Mouse (Mus musculus) liver, embryonic 14.5 days (tissue): ENCODE results near the gene Dnajb5. TPM values are rescaled to one million over a fixed set of nuclear protein-coding genes. Genes with fewer than 3 reads are reported as not detected.

Source experiments
- ATAC-seq: fragments of 200-750 bp; cut with Nextera tagmentation; 2 replicates; pipeline ENCODE4 v1.8.0; 2017; ENCODE audit warnings: moderate number of reproducible peaks, mild to moderate bottlenecking, moderate library complexity; ENCODE audit not compliant: insufficient read depth
- DNase-seq, 3 experiments: peaks; one replicate each; pipeline ENCODE4 v3.0.0-alpha.2; 2012 to 2013; ENCODE audit warnings: low read depth in 3 of 3, low spot score in 3 of 3
- H3K27ac ChIP-seq: fragments of 300-500 bp; sonication (generic); 2 replicates; pipeline ENCODE4 v1.5.1; 2014; ENCODE audit warnings: moderate library complexity, mild to moderate bottlenecking, control low read depth, inconsistent platforms
- H3K27me3 ChIP-seq: fragments of 300-500 bp; sonication (generic); 2 replicates; pipeline ENCODE4 v1.6.1; 2014; ENCODE audit warnings: mild to moderate bottlenecking, low read length, moderate library complexity; ENCODE audit not compliant: control insufficient read depth, insufficient read depth
- H3K36me3 ChIP-seq: fragments of 300-500 bp; sonication (generic); replicated peaks from 2 replicates; pipeline ENCODE4 v1.6.1; 2014; ENCODE audit warnings: low read depth; ENCODE audit not compliant: control insufficient read depth, insufficient read depth
- H3K4me1 ChIP-seq, 2 experiments: fragments of 200-500 bp in 1 of 2; fragments of 300-500 bp in 1 of 2; sonication (generic) in 1 of 2; replicated peaks; 2 replicates each; pipeline ENCODE4 v1.6.1; 2012 to 2014; ENCODE audit warnings: antibody characterized with exemption in 1 of 2, inconsistent platforms in 1 of 2, low read length in 1 of 2; ENCODE audit not compliant: control insufficient read depth in 2 of 2, insufficient read depth in 2 of 2
- H3K4me2 ChIP-seq: fragments of 300-500 bp; sonication (generic); 2 replicates; pipeline ENCODE4 v1.6.1; 2014; ENCODE audit warnings: low read depth, mild to moderate bottlenecking, control low read depth, moderate library complexity
- H3K4me3 ChIP-seq, 2 experiments: fragments of 200-500 bp in 1 of 2; fragments of 300-500 bp in 1 of 2; sonication (generic) in 1 of 2; 2 replicates each; pipeline ENCODE4 v1.5.1; 2012 to 2014; ENCODE audit warnings: low read depth in 2 of 2, low read length in 2 of 2, mild to moderate bottlenecking in 2 of 2, control low read depth in 1 of 2, inconsistent platforms in 1 of 2, moderate library complexity in 1 of 2; ENCODE audit not compliant: insufficient read depth in 1 of 2
- H3K9ac ChIP-seq: fragments of 300-500 bp; sonication (generic); replicated peaks from 2 replicates; pipeline ENCODE4 v1.6.1; 2014; ENCODE audit warnings: mild to moderate bottlenecking, control low read depth, moderate library complexity
- H3K9me3 ChIP-seq: fragments of 300-500 bp; sonication (generic); 2 replicates; pipeline ENCODE4 v1.6.1; 2016; ENCODE audit warnings: low read length, mixed read lengths; ENCODE audit not compliant: control insufficient read depth
- CTCF ChIP-seq: IDR thresholded peaks from 2 replicates; pipeline ENCODE4 v1.5.1; 2016; ENCODE audit warnings: antibody characterized with exemption, low read depth, control low read depth
- EP300 ChIP-seq: IDR thresholded peaks from 2 replicates; pipeline ENCODE4 v1.6.1; 2016; ENCODE audit warnings: antibody characterized with exemption, low read depth
- WGBS: fragments of 180-500 bp; shearing (Covaris S2); extraction: QIAGEN DNeasy Blood & Tissue Kit; methylation state at CpG from one replicate; pipeline ENCODE4 v1.1.7; 2014; ENCODE audit not compliant: insufficient replicate concordance; 5-methylcytosine and 5-hydroxymethylcytosine counted together
- polyA plus RNA-seq, 2 experiments: library from polyadenylated mRNA; depleted of rRNA in 1 of 2; stranded (reverse) in 1 of 2; unstranded in 1 of 2; fragments of >200 nt; fragmentation: Nextera tagmentation in 1 of 2; extraction: Ambion mirVana in 1 of 2; gene quantifications; 2 replicates each; pipeline versions ENCODE4 v1.2.1 to v1.2.3; 2012 to 2014

Dnajb5 gene
- polyA plus RNA-seq, 2 experiments, result 0.43 to 0.90 TPM

DNA sequence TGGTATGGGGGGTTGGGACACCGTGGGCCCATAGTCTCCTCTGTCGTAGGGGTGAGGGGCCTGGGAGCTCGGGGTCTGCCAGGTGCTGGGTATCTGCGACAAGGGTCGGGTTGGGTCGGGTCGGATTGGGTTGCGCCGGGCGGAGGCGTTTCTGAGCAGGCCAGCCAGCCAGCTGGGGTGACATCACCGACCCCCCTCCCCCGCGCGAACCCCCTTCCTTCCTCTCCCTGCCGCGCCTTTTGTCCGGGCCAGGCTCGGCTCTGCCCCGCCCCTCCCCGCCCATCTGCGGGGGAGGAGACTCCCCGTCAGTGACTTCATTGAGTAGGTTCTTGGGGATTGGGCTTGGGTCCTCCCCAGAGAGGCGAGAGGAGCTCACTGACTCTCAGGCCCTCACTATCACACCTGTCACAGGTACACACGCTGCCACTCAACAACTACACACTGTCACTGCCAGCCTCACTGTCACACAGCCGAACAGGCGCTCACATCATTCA is 498 bp downstream of the Dnajb5 start:
- DNase-seq (peak; percentile 15 to 51 (median 34)), ATAC-seq (peak; percentile 65)
- peaks cover 34% of the 10 kb centered on the region for H3K27me3 ChIP-seq
- H3K4me2 ChIP-seq, result peak overlapping the region; percentile 76
- no peaks in the 10 kb centered on the region for H3K9me3 ChIP-seq
- H3K9ac ChIP-seq, result peak overlapping the region; percentile 59
- TF ChIP-seq EP300 (no peak), CTCF (no peak)
- WGBS, result 3% methylated on average over 22 of the region's 27 CpGs
- no peak overlapping the region for H3K27ac ChIP-seq
- H3K36me3 ChIP-seq, result no peaks in the 10 kb centered on the region
- H3K4me3 ChIP-seq, result peak overlapping the region; percentile 53 to 56
- H3K4me1 ChIP-seq, result peaks cover 0 to 2% of the 10 kb centered on the region in 2 experiments; a peak in 1 of 4 replicates

DNA sequence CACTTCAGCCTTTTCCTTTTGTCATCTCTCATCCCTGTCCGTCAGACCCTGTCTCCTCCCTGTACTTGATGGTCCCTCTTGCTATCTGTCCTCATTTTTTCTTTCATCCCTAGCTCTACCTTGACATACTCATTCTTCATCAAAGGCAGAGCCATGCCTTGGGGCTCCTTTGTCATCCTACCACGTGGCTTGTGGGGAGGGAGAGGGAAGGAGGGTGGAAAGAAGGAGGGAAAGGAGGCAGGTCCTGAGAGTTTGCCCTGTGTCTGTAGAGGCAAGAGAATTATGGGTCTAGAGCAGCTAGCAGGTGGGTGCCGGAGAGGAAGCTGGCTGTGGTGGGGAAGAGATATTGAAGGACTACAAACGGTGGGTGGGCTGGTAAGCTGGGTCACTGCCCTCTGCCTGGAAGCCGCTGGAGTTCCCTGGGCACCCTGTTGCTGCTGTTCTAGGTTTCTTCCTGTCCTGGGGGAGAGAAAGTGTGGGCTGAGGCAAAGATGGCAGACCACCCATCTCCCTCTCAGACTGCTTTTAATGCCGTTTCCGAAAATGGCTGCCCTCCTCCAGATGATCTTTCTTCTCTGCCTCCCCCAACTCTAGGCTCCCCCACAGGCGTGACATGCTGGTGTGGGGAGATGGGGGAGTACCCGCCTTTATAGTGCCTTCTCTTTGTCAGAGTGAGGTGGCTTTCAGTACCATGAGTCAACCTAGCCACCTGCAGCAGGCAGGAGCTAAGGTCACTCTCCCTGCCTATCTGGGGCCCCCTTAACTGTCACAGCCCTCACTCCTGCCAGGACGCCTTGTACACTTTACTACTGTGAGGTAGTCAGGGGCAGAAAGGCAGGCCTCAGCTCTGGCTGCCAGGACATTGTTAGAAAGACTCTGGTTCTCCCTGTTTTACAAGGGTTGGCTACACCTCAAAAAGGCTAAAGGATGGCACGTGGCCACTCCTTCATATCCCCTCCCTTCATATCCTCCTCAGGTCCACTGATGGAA is 1.9 kb downstream of the Dnajb5 start:
- no peak overlapping the region for H3K4me3 ChIP-seq
- peaks cover 0 to 2% of the 10 kb centered on the region in 2 experiments; a peak in 1 of 4 replicates for H3K4me1 ChIP-seq
- peaks cover 32% of the 10 kb centered on the region for H3K27me3 ChIP-seq
- H3K36me3 ChIP-seq, result no peaks in the 10 kb centered on the region
- no peak for ATAC-seq
- H3K4me2 ChIP-seq, result no peak overlapping the region
- H3K9ac ChIP-seq, result no peak overlapping the region
- TF ChIP-seq CTCF, result no peak
- no peak for TF ChIP-seq EP300
- no peak for DNase-seq
- whole genome bisulfite sequencing, result 41% methylated on average over 11 of the region's 11 CpGs
- H3K27ac ChIP-seq, result no peak overlapping the region
- no peaks in the 10 kb centered on the region for H3K9me3 ChIP-seq

DNA sequence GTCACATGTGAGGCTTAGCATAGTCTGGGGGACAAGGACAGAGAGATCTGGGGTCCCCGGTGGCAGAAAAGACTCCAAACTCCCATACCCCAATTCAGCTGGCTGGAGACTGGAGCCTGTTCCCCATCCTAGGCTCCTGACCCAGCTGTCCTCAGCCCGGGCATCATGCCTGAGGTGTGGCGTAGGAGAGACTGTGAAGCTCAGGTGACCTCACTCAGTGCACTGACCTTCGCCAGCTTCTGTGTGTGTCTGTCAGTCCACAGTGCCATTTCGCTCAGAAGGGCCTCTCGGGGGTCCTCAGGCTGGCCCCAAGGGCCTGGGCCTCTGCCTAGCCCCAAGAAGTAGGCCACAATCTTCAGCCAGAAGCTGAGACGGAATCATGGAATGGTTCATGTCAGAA is 2.9 kb downstream of the Dnajb5 start:
- H3K36me3 ChIP-seq, result no peaks in the 10 kb centered on the region
- no peak overlapping the region for H3K4me3 ChIP-seq
- no peak for TF ChIP-seq EP300
- TF ChIP-seq CTCF, result no peak
- no peak overlapping the region for H3K4me2 ChIP-seq
- peaks cover 0 to 2% of the 10 kb centered on the region in 2 experiments; a peak in 1 of 4 replicates for H3K4me1 ChIP-seq
- DNase-seq, result no peak
- no peak overlapping the region for H3K9ac ChIP-seq
- H3K9me3 ChIP-seq, result no peaks in the 10 kb centered on the region
- ATAC-seq, result no peak
- H3K27ac ChIP-seq, result no peak overlapping the region
- WGBS, result 65% methylated on average over 7 of the region's 7 CpGs
- peaks cover 27% of the 10 kb centered on the region for H3K27me3 ChIP-seq

DNA sequence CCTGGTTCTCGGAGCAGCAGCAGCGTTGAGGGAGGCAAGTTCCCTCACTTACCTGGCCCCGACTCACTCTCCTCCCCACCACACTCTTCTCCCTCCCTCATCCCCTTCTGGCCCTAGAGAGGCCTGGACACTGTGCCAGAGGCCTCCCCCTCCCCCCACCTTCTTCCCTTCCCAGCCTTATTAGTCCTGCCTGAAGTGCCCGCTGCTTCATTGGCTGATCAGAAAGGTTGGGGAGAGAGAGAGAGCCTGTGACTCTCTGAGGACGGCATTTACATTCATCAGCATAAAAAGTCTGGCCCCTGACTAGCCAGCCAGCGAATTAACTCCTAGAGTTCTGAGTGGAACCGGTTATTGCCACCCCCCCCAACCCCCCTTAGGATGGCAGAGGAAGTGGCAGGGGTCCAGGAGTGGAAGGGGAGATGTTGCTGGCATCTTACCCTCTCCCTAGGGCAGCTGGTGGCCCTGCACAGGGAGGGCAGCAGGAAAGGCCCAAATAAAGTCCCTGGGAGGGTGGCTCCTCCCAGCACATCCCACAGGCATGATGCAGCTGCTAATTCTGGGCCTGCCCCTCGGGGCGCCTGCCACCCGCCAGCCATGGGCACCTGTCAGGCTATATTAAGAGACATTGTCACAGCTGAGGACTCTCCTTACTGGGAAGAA is 4.0 kb downstream of the Dnajb5 start:
- Histone ChIP-seq H3K27me3 (peaks cover 20% of the 10 kb centered on the region), H3K9me3 (no peaks in the 10 kb centered on the region), H3K4me2 (no peak overlapping the region), H3K9ac (no peak overlapping the region), H3K4me1 (peaks cover 0 to 2% of the 10 kb centered on the region in 2 experiments; a peak in 1 of 4 replicates), H3K4me3 (no peak overlapping the region), H3K27ac (no peak overlapping the region), H3K36me3 (no peaks in the 10 kb centered on the region)
- no peak for TF ChIP-seq EP300
- no peak for DNase-seq
- no peak for ATAC-seq
- WGBS, result 46% methylated on average over 10 of the region's 10 CpGs

DNA sequence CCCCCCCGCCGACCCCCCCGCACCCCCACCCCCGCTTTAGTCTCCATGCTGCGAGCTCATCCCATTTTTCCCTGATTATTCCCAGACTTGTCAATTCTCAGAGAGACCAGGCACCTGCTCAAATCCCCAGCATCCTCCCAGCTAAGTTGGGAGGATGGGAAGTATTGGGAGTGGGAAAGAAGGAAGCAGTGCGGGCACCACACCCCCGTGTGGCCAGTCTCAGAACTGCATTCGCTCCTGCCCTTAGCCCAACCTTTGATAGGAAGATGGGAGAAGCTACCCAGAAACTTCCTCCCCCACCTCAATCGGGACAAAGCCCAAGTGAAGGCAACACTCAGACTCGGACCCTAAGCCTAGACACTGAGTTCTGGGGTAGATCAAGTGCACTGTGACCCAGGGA is 4.7 kb downstream of the Dnajb5 start:
- DNase-seq, result no peak
- Histone ChIP-seq H3K4me2 (no peak overlapping the region), H3K4me1 (no peaks in the 10 kb centered on the region), H3K9me3 (no peaks in the 10 kb centered on the region), H3K36me3 (no peaks in the 10 kb centered on the region), H3K27me3 (peaks cover 12% of the 10 kb centered on the region), H3K4me3 (no peak overlapping the region), H3K27ac (no peak overlapping the region), H3K9ac (no peak overlapping the region)
- WGBS, result 13% methylated on average over 10 of the region's 10 CpGs
- no peak for ATAC-seq
- peak; percentile 93 for TF ChIP-seq CTCF
- TF ChIP-seq EP300, result no peak
